Mouse (Mus musculus) cerebellum, adult 2 months (tissue): Measurements from ENCODE around the gene Tmem156.

Experiments used
- CTCF ChIP-seq: fragments of 200-500 bp; IDR thresholded peaks from 2 replicates; pipeline ENCODE4 v1.5.1; 2011; ENCODE audit warnings: low read depth, mild to moderate bottlenecking, control low read depth, low read length, moderate library complexity, borderline replicate concordance; ENCODE audit not compliant: insufficient read depth
- POLR2A ChIP-seq: fragments of 200-500 bp; IDR thresholded peaks from 2 replicates; pipeline ENCODE4 v1.6.1; 2011; ENCODE audit warnings: low read length, control low read depth, borderline replicate concordance; ENCODE audit not compliant: insufficient read depth

DNA sequence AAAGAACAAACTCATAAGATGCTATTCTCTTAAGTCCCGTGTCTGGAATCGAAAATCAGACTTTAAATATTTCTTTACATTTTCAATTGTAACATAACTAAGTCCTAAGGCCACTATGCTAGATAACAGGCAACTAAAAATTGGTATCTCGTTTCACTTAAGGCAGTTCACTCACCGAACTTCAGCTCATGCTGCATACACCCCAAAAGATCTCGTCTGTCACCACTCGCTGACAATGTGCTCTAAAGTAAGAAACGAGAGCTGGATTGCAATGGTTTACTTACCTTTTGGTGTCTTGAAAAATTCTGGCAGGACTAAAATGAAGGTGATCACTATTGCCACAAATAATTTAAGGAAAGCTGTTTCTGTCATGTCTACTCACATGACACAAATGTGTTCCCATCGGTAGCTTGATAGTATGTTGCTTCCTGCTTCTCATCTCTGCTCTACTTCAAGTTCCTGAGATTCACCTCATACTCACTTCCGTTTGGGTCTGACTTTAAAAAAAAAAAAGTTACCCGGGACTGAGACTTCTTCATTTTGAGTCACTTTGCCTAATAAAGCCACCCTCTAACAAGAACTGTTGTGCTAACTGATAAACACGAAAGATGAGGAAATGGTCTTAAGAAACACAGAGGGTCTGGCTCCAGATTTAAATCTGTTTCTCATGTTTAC is 611 bp downstream of the Tmem156 start:
- TF ChIP-seq CTCF (no peak), POLR2A (no peak)
